33 mouse cellular contexts compared by ENCODE assay signal in the genomic region with DNA sequence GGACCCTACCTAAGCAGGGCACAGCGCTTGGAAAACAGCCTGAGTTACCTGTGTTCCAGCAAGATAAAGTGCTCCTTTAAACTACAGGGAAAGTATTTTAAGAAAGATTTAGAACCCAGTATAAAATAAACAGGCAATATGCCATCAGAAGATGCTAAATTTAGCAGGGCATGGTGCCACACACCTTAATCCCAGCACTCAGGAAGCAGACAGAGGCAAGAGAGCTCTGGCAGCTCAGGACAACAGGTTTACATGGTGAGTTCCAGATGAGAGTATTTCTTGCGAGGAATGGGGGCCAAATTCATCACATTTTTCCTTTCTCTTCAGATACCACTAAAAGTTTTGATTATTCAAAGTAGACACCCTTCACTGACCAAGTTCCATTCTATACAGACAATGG.
DNase-seq lines count a peak whose midpoint lies in the region; ATAC-seq and TF ChIP-seq lines count a peak whose summit lies in the region.
"Had no signal": no experiment of that assay in that cellular context is flagged by ENCODE, and none has a peak within 500 bp of the region (broad histone marks: within the 10 kb centered on the region; RNA-seq: fewer than 3 reads in every experiment).

No protein-coding gene starts in this region.

- H3K4me3 ChIP-seq in heart, embryonic 10.5 days, result no peak overlapping the region
- H3K4me3 ChIP-seq in embryonic fibroblast, embryonic 13.5 days (ENCODE audit: insufficient read depth, low read length), result no peak overlapping the region
- no peak overlapping the region for H3K4me3 ChIP-seq in heart, embryonic 15.5 days
- H3K4me3 ChIP-seq in stomach, embryonic 15.5 days (replicated peaks), result no peak overlapping the region
- H3K4me3 ChIP-seq: forebrain, embryonic 15.5 days; hindbrain, embryonic 10.5 days; layer of hippocampus, adult 2 months; megakaryocyte, embryonic 14.5 days; midbrain, embryonic 13.5 days; neural tube, embryonic 12.5 days had no signal

- no peaks in the 10 kb centered on the region for H3K4me1 ChIP-seq in heart, embryonic 10.5 days
- H3K4me1 ChIP-seq in embryonic fibroblast, embryonic 13.5 days (ENCODE audit: control insufficient read depth, insufficient read depth, low read length), result peaks cover 6% of the 10 kb centered on the region; the same call in 1 of the 2 replicates
- peaks cover 25% of the 10 kb centered on the region for H3K4me1 ChIP-seq in heart, embryonic 15.5 days (replicated peaks)
- H3K4me1 ChIP-seq in stomach, embryonic 15.5 days, result no peaks in the 10 kb centered on the region
- H3K4me1 ChIP-seq: forebrain, embryonic 15.5 days; hindbrain, embryonic 10.5 days; megakaryocyte, embryonic 14.5 days; midbrain, embryonic 13.5 days; neural tube, embryonic 12.5 days had no signal

- H3K9me3 ChIP-seq in heart, embryonic 10.5 days, result no peaks in the 10 kb centered on the region
- no peaks in the 10 kb centered on the region for H3K9me3 ChIP-seq in heart, embryonic 15.5 days (replicated peaks)
- no peaks in the 10 kb centered on the region for H3K9me3 ChIP-seq in stomach, embryonic 15.5 days
- H3K9me3 ChIP-seq: forebrain, embryonic 15.5 days; G1E; hindbrain, embryonic 10.5 days; megakaryocyte, embryonic 14.5 days; midbrain, embryonic 13.5 days; neural tube, embryonic 12.5 days had no signal

- no peak overlapping the region for H3K9ac ChIP-seq in heart, embryonic 15.5 days
- no peak overlapping the region for H3K9ac ChIP-seq in stomach, embryonic 15.5 days
- H3K9ac ChIP-seq: forebrain, embryonic 15.5 days; midbrain, embryonic 13.5 days; neural tube, embryonic 12.5 days had no signal

- no peak overlapping the region for H3K27ac ChIP-seq in heart, embryonic 10.5 days
- H3K27ac ChIP-seq in embryonic fibroblast, embryonic 13.5 days (ENCODE audit: insufficient read depth, low read length), result peak overlapping the region; percentile 75
- peak overlapping the region; percentile 84 for H3K27ac ChIP-seq in heart, embryonic 15.5 days
- H3K27ac ChIP-seq in stomach, embryonic 15.5 days, result peak overlapping the region; percentile 35; the same call in 1 of the 2 replicates
- H3K27ac ChIP-seq: forebrain, embryonic 15.5 days; hindbrain, embryonic 10.5 days; layer of hippocampus, adult 2 months; midbrain, embryonic 13.5 days; neural tube, embryonic 12.5 days had no signal

- WGBS in heart, embryonic 10.5 days, result 86% methylated on average over 2 of the region's 2 CpGs
- 42% methylated on average over 2 of the region's 2 CpGs for WGBS in heart, embryonic 15.5 days
- 84% methylated on average over 2 of the region's 2 CpGs for WGBS in stomach, embryonic 15.5 days

- peaks cover 79% of the 10 kb centered on the region for H3K36me3 ChIP-seq in heart, embryonic 10.5 days
- peaks cover 40% of the 10 kb centered on the region for H3K36me3 ChIP-seq in heart, embryonic 15.5 days
- H3K36me3 ChIP-seq in stomach, embryonic 15.5 days, result peaks cover 31% of the 10 kb centered on the region

- DNase-seq in heart, adult 8-10 months (ENCODE audit: low spot score), result peak; percentile 23
- DNase-seq in heart, embryonic 10.5 days (ENCODE audit: low spot score), result no peak
- no peak for DNase-seq in layer of hippocampus, adult 9-11 months
- DNase-seq in embryo, embryonic 9.5 days (ENCODE audit: extremely low spot score), result no peak
- no peak for DNase-seq in B cell, adult 2 months
- DNase-seq: adrenal gland, adult 8-10 months; cerebellum, adult 8-10 months; cerebellum, postnatal 36 days; embryo, embryonic 11 days; gastrocnemius, postnatal 36 days; kidney, adult 9 months; kidney, postnatal 25 days; layer of hippocampus, postnatal 36 days; lung, adult 18-20 months; lung, postnatal 14 days; right cerebral cortex, postnatal 25 days; spleen, adult 18-20 months; thymus, adult 2 months; thymus, postnatal 4 days had no signal

- H3K4me2 ChIP-seq in heart, embryonic 15.5 days, result peak overlapping the region; percentile 16; the same call in 1 of the 2 replicates
- H3K4me2 ChIP-seq in stomach, embryonic 15.5 days, result no peak overlapping the region
- H3K4me2 ChIP-seq: forebrain, embryonic 15.5 days; liver, embryonic 11.5 days; midbrain, embryonic 13.5 days; neural tube, embryonic 12.5 days had no signal

- peak; percentile 66; the same call in 1 of the 2 replicates for ATAC-seq in heart, embryonic 15.5 days (replicated peaks; ENCODE audit: insufficient number of reproducible peaks, insufficient read depth, low FRiP score, low read depth)
- no peak for ATAC-seq in stomach, embryonic 15.5 days (ENCODE audit: insufficient read depth, low FRiP score, low read depth)
- ATAC-seq: forebrain, embryonic 15.5 days; hindbrain, embryonic 16.5 days; intestine, embryonic 16.5 days; midbrain, embryonic 13.5 days had no signal

- TF ChIP-seq POLR2A in embryonic fibroblast, embryonic 13.5 days (IDR thresholded peaks at IDR 0.05; ENCODE audit: low read depth, low read length), result no peak

- TF ChIP-seq CTCF in embryonic fibroblast, embryonic 13.5 days (IDR thresholded peaks at IDR 0.05; ENCODE audit: borderline replicate concordance, insufficient read depth, low read length), result no peak

- H3K27me3 ChIP-seq in heart, embryonic 10.5 days (ENCODE audit: insufficient read depth, poor library complexity, severe bottlenecking), result no peaks in the 10 kb centered on the region
- no peaks in the 10 kb centered on the region for H3K27me3 ChIP-seq in heart, embryonic 15.5 days
- H3K27me3 ChIP-seq in stomach, embryonic 15.5 days (replicated peaks), result no peaks in the 10 kb centered on the region
- H3K27me3 ChIP-seq: CH12.LX; forebrain, embryonic 15.5 days; megakaryocyte, embryonic 14.5 days; midbrain, embryonic 13.5 days; neural tube, embryonic 12.5 days had no signal
